Mouse (Mus musculus) CD4-positive, CD25-positive, alpha-beta regulatory T cell (primary cell): ENCODE data around the gene Rsph1. TPM values are rescaled to one million over a fixed set of nuclear protein-coding genes. Genes with fewer than 3 reads are reported as not detected.

ENCODE experiments used
- polyA plus RNA-seq: library from polyadenylated mRNA; unstranded; fragments of 100-300 nt; shearing (Covaris generic); gene quantifications from one replicate; pipeline ENCODE4 v1.2.1, GENCODE M21; 2017

The Rsph1 gene
- polyA plus RNA-seq = 1.3 TPM

GRCm38 (mm10) chr17:31276922-31277918 is at the start of gene Rsph1:
Gene Rsph1, minus strand, starts transcription at chr17:31277383.

GRCm38 (mm10) chr17:31286492-31286891 is 9.3 kb upstream of the Rsph1 start, which contains the start of gene Slc37a1:
Gene Slc37a1, plus strand, starts transcription at chr17:31286792.

GRCm38 (mm10) chr17:31207771-31208334 is 69.3 kb downstream of the Rsph1 start, which contains the start of gene Ubash3a:
Gene Ubash3a, plus strand, starts transcription at chr17:31207873.

Other genes starting within 250 kb of the Rsph1 start
- gene Abcg1, start 219.7 kb downstream of the Rsph1 start, polyA plus RNA-seq = 39.7 TPM
- not detected for gene Tff3, start 147.7 kb downstream of the Rsph1 start, polyA plus RNA-seq
- not detected for gene Tff2, start 133.1 kb downstream of the Rsph1 start, polyA plus RNA-seq
- gene Tff1, start 112.1 kb downstream of the Rsph1 start, polyA plus RNA-seq = not detected
- gene Tmprss3, start 78.4 kb downstream of the Rsph1 start, polyA plus RNA-seq = 1.2 TPM
- gene Ubash3a, start 69.5 kb downstream of the Rsph1 start, polyA plus RNA-seq = 239 TPM
- 48.8 TPM for gene Slc37a1, start 9.4 kb upstream of the Rsph1 start, polyA plus RNA-seq
- gene Pde9a, start 108.8 kb upstream of the Rsph1 start, polyA plus RNA-seq = not detected
- 27.3 TPM for gene Wdr4, start 242.6 kb upstream of the Rsph1 start, polyA plus RNA-seq
- 218 TPM for gene Ndufv3, start 242.7 kb upstream of the Rsph1 start, polyA plus RNA-seq